Mouse (Mus musculus): ENCODE measurements at regions not wholly inside any gene's neighbourhood (a gene's known extent, or its start where the extent isn't known, plus 50 kb on each side); places are given as distances from the start of the nearest gene placed in this dataset.

GRCm38 (mm10) chr6:76425120-76425519 is 72.5 kb downstream of the Gm9008 start:
- no peak overlapping the region for H3K4me2 ChIP-seq (ENCODE audit: low read depth, low read length, poor library complexity, severe bottlenecking)
- no peaks in the 10 kb centered on the region for H3K9me3 ChIP-seq (ENCODE audit: low read length)
- H3K4me3 ChIP-seq (ENCODE audit: low read depth, low read length) = no peak overlapping the region
- DNase-seq (ENCODE audit: low spot score) (no peak), ATAC-seq (ENCODE audit: low FRiP score) (no peak)
- WGBS = 95% methylated on average over 2 of the region's 2 CpGs
- no peaks in the 10 kb centered on the region for H3K4me1 ChIP-seq (ENCODE audit: insufficient read depth, low read length)
- no peaks in the 10 kb centered on the region for H3K36me3 ChIP-seq (ENCODE audit: insufficient read depth, low read length)
- H3K27me3 ChIP-seq (ENCODE audit: insufficient read depth, low read length) = no peaks in the 10 kb centered on the region
- no peak overlapping the region for H3K9ac ChIP-seq (replicated peaks; ENCODE audit: low read length, poor library complexity, severe bottlenecking)
- no peak for TF ChIP-seq CTCF (IDR thresholded peaks at IDR 0.05)
- H3K27ac ChIP-seq (ENCODE audit: low read depth, low read length) = no peak overlapping the region

- no peak overlapping the region for H3K4me2 ChIP-seq (ENCODE audit: low read depth, low read length, poor library complexity, severe bottlenecking)
- no peaks in the 10 kb centered on the region for H3K9me3 ChIP-seq (ENCODE audit: low read length)
- H3K9ac ChIP-seq (replicated peaks; ENCODE audit: low read length, poor library complexity, severe bottlenecking) = no peak overlapping the region
- H3K36me3 ChIP-seq (ENCODE audit: insufficient read depth, low read length) = no peaks in the 10 kb centered on the region
- no peak overlapping the region for H3K4me3 ChIP-seq (ENCODE audit: low read depth, low read length)
- WGBS = 74% methylated on average over 7 of the region's 7 CpGs
- no peak for TF ChIP-seq CTCF (IDR thresholded peaks at IDR 0.05)
- DNase-seq (ENCODE audit: low spot score) (no peak), ATAC-seq (ENCODE audit: low FRiP score) (no peak)
- no peak overlapping the region for H3K27ac ChIP-seq (ENCODE audit: low read depth, low read length)
- H3K27me3 ChIP-seq (ENCODE audit: insufficient read depth, low read length) = no peaks in the 10 kb centered on the region
- H3K4me1 ChIP-seq (ENCODE audit: insufficient read depth, low read length) = no peaks in the 10 kb centered on the region
Measured at GRCm38 (mm10) chr6:76387462-76388049, 110.0 kb downstream of the Gm9008 start.

- ATAC-seq (ENCODE audit: low FRiP score) (no peak), DNase-seq (ENCODE audit: low spot score) (no peak)
- Histone ChIP-seq H3K36me3 (ENCODE audit: insufficient read depth, low read length) (no peaks in the 10 kb centered on the region), H3K9ac (replicated peaks; ENCODE audit: low read length, poor library complexity, severe bottlenecking) (no peak overlapping the region), H3K4me3 (ENCODE audit: low read depth, low read length) (no peak overlapping the region), H3K27me3 (ENCODE audit: insufficient read depth, low read length) (no peaks in the 10 kb centered on the region), H3K27ac (ENCODE audit: low read depth, low read length) (no peak overlapping the region), H3K9me3 (ENCODE audit: low read length) (no peaks in the 10 kb centered on the region), H3K4me2 (ENCODE audit: low read depth, low read length, poor library complexity, severe bottlenecking) (no peak overlapping the region), H3K4me1 (ENCODE audit: insufficient read depth, low read length) (no peaks in the 10 kb centered on the region)
- 80% methylated on average over 4 of the region's 4 CpGs for WGBS
- no peak for TF ChIP-seq CTCF (IDR thresholded peaks at IDR 0.05)
Measured at GRCm38 (mm10) chr6:76382323-76382722, 115.3 kb downstream of the Gm9008 start.

- H3K27ac ChIP-seq (ENCODE audit: low read depth, low read length) = no peak overlapping the region
- H3K9me3 ChIP-seq (ENCODE audit: low read length) = no peaks in the 10 kb centered on the region
- 81% methylated on average over 3 of the region's 3 CpGs for WGBS
- DNase-seq (ENCODE audit: low spot score) (no peak), ATAC-seq (ENCODE audit: low FRiP score) (no peak)
- no peaks in the 10 kb centered on the region for H3K4me1 ChIP-seq (ENCODE audit: insufficient read depth, low read length)
- no peak overlapping the region for H3K4me2 ChIP-seq (ENCODE audit: low read depth, low read length, poor library complexity, severe bottlenecking)
- no peaks in the 10 kb centered on the region for H3K36me3 ChIP-seq (ENCODE audit: insufficient read depth, low read length)
- no peaks in the 10 kb centered on the region for H3K27me3 ChIP-seq (ENCODE audit: insufficient read depth, low read length)
- H3K9ac ChIP-seq (replicated peaks; ENCODE audit: low read length, poor library complexity, severe bottlenecking) = no peak overlapping the region
- TF ChIP-seq CTCF (IDR thresholded peaks at IDR 0.05) = no peak
- no peak overlapping the region for H3K4me3 ChIP-seq (ENCODE audit: low read depth, low read length)
Measured at GRCm38 (mm10) chr6:76378674-76379073, 118.9 kb downstream of the Gm9008 start.

GRCm38 (mm10) chr6:76352141-76352540 is 145.4 kb downstream of the Gm9008 start:
- WGBS = 75% methylated on average over 2 of the region's 2 CpGs
- TF ChIP-seq CTCF (IDR thresholded peaks at IDR 0.05) = no peak
- ATAC-seq (ENCODE audit: low FRiP score) (no peak), DNase-seq (ENCODE audit: low spot score) (no peak)
- no peaks in the 10 kb centered on the region for H3K27me3 ChIP-seq (ENCODE audit: insufficient read depth, low read length)
- no peak overlapping the region for H3K4me2 ChIP-seq (ENCODE audit: low read depth, low read length, poor library complexity, severe bottlenecking)
- H3K4me1 ChIP-seq (ENCODE audit: insufficient read depth, low read length) = no peaks in the 10 kb centered on the region
- H3K9ac ChIP-seq (replicated peaks; ENCODE audit: low read length, poor library complexity, severe bottlenecking) = no peak overlapping the region
- H3K9me3 ChIP-seq (ENCODE audit: low read length) = no peaks in the 10 kb centered on the region
- no peaks in the 10 kb centered on the region for H3K36me3 ChIP-seq (ENCODE audit: insufficient read depth, low read length)
- no peak overlapping the region for H3K4me3 ChIP-seq (ENCODE audit: low read depth, low read length)
- H3K27ac ChIP-seq (ENCODE audit: low read depth, low read length) = no peak overlapping the region

- WGBS = 73% methylated on average over 2 of the region's 2 CpGs
- H3K27me3 ChIP-seq (ENCODE audit: insufficient read depth, low read length) = no peaks in the 10 kb centered on the region
- H3K9me3 ChIP-seq (ENCODE audit: low read length) = no peaks in the 10 kb centered on the region
Measured at GRCm38 (mm10) chr6:76348445-76348844, 149.1 kb downstream of the Gm9008 start.

More at GRCm38 (mm10) chr6:76348445-76348844, 149.1 kb downstream of the Gm9008 start:
- no peak overlapping the region for H3K4me2 ChIP-seq (ENCODE audit: low read depth, low read length, poor library complexity, severe bottlenecking)
- H3K27ac ChIP-seq (ENCODE audit: low read depth, low read length) = no peak overlapping the region
- no peak for TF ChIP-seq CTCF (IDR thresholded peaks at IDR 0.05)
- no peak overlapping the region for H3K9ac ChIP-seq (replicated peaks; ENCODE audit: low read length, poor library complexity, severe bottlenecking)
- no peaks in the 10 kb centered on the region for H3K36me3 ChIP-seq (ENCODE audit: insufficient read depth, low read length)
- ATAC-seq (ENCODE audit: low FRiP score) = no peak
- H3K4me1 ChIP-seq (ENCODE audit: insufficient read depth, low read length) = no peaks in the 10 kb centered on the region
- no peak for DNase-seq (ENCODE audit: low spot score)
- H3K4me3 ChIP-seq (ENCODE audit: low read depth, low read length) = no peak overlapping the region
